Mouse (Mus musculus): ENCODE data around the gene Igdcc3.

GRCm38 (mm10) chr9:65103173-65103752, 37.7 kb upstream of the Igdcc3 start:
- TF ChIP-seq CTCF (IDR thresholded peaks at IDR 0.05) = no peak
- no peak for TF ChIP-seq EP300 (IDR thresholded peaks at IDR 0.05)

All from lung, postnatal 0 days (tissue).